Mouse (Mus musculus) gastrocnemius, adult 2 months (tissue): ENCODE results near the gene Pafah1b1. TPM values are rescaled to one million over a fixed set of nuclear protein-coding genes. Genes with fewer than 3 reads are reported as not detected.

Experiments
- DNase-seq: peaks from one replicate; pipeline ENCODE4 v3.0.0; 2022
- H3K27ac ChIP-seq: fragments of 200-600 bp; 2 replicates; pipeline ENCODE4 v1.8.1; 2022; ENCODE audit warnings: mild to moderate bottlenecking
- H3K4me3 ChIP-seq: fragments of 200-600 bp; 2 replicates; pipeline ENCODE4 v1.8.1; 2022; ENCODE audit warnings: mild to moderate bottlenecking, moderate library complexity
- CTCF ChIP-seq: fragments of 200-600 bp; IDR thresholded peaks from 2 replicates; pipeline ENCODE4 v1.8.1; 2022; ENCODE audit warnings: antibody characterized with exemption, mild to moderate bottlenecking, moderate library complexity
- intact Hi-C: fragments of 180-260 bp; cut with DNase I; formaldehyde crosslinking; loops from one replicate; pipeline ENCODE4 v1.15.1; 2025
- total RNA-seq, 2 experiments: library from RNA; stranded (reverse); gene quantifications; 2 replicates each; pipeline ENCODE4 v1.2.3; 2021

The Pafah1b1 gene
- total RNA-seq, 2 experiments from 2014 or later, result 127 to 141 TPM

DNA sequence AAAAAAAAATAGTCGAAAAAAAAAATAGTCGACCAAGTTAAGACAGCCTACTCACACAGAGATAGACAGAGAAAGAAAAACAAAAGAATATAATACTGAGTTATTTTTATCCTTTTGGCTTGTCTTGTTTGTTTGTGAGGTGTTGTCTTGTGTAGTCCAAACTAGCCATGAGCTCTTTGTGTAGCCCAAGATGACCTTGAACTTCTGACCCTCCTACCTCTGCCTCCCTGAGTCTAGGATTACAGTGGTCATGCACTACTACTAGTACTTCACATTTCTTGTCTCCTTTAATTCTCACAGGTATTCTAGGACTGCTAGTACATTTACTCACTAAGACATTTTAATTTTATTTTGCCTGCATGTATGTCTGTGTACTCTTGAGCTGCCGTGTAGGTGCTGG, 97.0 kb downstream of the Pafah1b1 start:
- no peak for DNase-seq
- TF ChIP-seq CTCF, result no peak
- intact Hi-C loops, result no loop called here

DNA sequence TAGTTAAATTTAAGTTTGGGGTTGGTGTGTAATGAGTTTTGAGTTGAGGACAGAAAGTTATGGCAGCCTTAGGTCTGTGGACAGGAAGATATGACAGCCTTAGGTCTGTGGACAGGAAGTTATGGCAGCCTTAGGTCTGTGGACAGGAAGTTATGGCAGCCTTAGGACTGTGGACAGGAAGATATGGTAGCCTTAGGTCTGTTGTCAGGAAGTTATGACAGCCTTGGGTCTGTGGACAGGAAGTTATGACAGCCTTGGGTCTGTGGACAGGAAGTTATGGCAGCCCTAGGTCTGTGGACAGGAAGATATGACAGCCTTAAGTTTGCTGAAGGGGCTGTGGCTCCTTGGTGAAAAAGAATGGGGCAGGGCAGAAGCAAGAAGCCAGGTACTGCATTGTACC, 99.1 kb downstream of the Pafah1b1 start:
- no peak for DNase-seq
- intact Hi-C loops, result no loop called here
- no peak overlapping the region for H3K27ac ChIP-seq
- H3K4me3 ChIP-seq, result no peak overlapping the region
- no peak for TF ChIP-seq CTCF

More for the DNA sequence above, 97.0 kb downstream of the Pafah1b1 start:
- no peak overlapping the region for H3K27ac ChIP-seq
- H3K4me3 ChIP-seq, result no peak overlapping the region

Other genes with a start within 250 kb of the Pafah1b1 start
- gene Rap1gap2, start 113.8 kb downstream of the Pafah1b1 start, total RNA-seq, result 1 to 10 TPM; 6.1 to 7.0 TPM
- gene Ccdc92b, start 105.1 kb downstream of the Pafah1b1 start, total RNA-seq, result under 1 TPM; 0.10 to 0.17 TPM
- gene Cluh, start 75.2 kb downstream of the Pafah1b1 start, total RNA-seq, result 100 to 1,000 TPM in 1 of 2 experiments, 10 to 100 TPM in 1; 84.7 to 110 TPM
- gene Mettl16, start 46.2 kb upstream of the Pafah1b1 start, total RNA-seq, result 10 to 100 TPM; 11.5 to 13.6 TPM
- 10 to 100 TPM in 1 of 2 experiments, 1 to 10 TPM in 1; 6.1 to 11.6 TPM for gene Mnt, start 106.2 kb upstream of the Pafah1b1 start, total RNA-seq
- 1 to 10 TPM; 2.1 TPM for gene Sgsm2, start 172.4 kb upstream of the Pafah1b1 start, total RNA-seq
- 10 to 100 TPM; 24.7 to 28.9 TPM for gene Tsr1, start 173.4 kb upstream of the Pafah1b1 start, total RNA-seq
- gene Smg6, start 201.2 kb upstream of the Pafah1b1 start, total RNA-seq, result 10 to 100 TPM; 11.9 to 12.4 TPM
- 10 to 100 TPM; 18.9 to 26.7 TPM for gene Srr, start 201.3 kb upstream of the Pafah1b1 start, total RNA-seq